ENCODE assay signal across 9 mouse cellular contexts in the genomic region with DNA sequence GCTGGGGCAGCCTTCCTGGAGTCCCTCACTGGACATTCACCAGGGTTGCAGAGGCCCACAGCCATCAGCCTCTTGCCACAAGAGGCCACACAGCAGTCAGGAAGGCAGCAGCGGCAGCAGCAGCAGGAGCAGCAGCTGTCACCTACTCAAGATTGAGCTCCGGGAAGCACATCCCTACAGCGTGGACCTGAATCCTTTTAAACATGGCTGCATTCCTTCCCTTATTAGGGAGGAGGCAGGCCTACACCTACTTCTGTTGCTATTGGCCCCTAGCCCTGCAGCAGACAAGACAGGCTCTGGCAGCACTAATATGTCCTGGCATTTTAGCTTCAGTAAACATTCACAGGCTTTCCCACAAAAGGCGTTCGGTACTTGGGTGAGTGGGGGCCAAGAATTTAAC. TPM values are rescaled to one million over a fixed set of nuclear protein-coding genes. Genes with fewer than 3 reads are reported as not detected.
DNase-seq lines count a peak whose midpoint lies in the region; ATAC-seq and TF ChIP-seq lines count a peak whose summit lies in the region.
"Had no signal": no experiment of that assay in that cellular context is flagged by ENCODE, and none has a peak within 500 bp of the region (broad histone marks: within the 10 kb centered on the region; RNA-seq: fewer than 3 reads in every experiment).

No protein-coding gene starts in this region.

- 43% methylated on average over 5 of the region's 5 CpGs for WGBS in limb, embryonic 15.5 days

- intact Hi-C loops in left cerebral cortex, adult 2 months (cut with DNase I): no loop called here

- H3K4me3 ChIP-seq in left cerebral cortex, adult 2 months: no peak overlapping the region
- H3K4me3 ChIP-seq in limb, embryonic 15.5 days: 0 out of 2 replicates have a peak overlapping the region, but pooled peaks have one; percentile 3

- H3K9ac ChIP-seq in limb, embryonic 15.5 days: no peak overlapping the region

- peak overlapping the region; percentile 64; the same call in 1 of the 2 replicates for H3K27ac ChIP-seq in left cerebral cortex, adult 2 months
- H3K27ac ChIP-seq in limb, embryonic 15.5 days: peak overlapping the region; percentile 75

- TF ChIP-seq CTCF in left cerebral cortex, adult 2 months (IDR thresholded peaks at IDR 0.05): no peak

- peaks cover 40% of the 10 kb centered on the region for H3K4me1 ChIP-seq in limb, embryonic 15.5 days

- ATAC-seq in limb, embryonic 15.5 days (ENCODE audit: insufficient number of reproducible peaks, low FRiP score, low TSS enrichment, low read depth): no peak
- ATAC-seq in erythroblast, adult 5-6 weeks (replicated peaks; ENCODE audit: low FRiP score, poor library complexity, severe bottlenecking): no peak
- ATAC-seq in megakaryocyte, adult 5-6 weeks (ENCODE audit: poor library complexity, severe bottlenecking): no peak

- H3K27me3 ChIP-seq in limb, embryonic 15.5 days: no peaks in the 10 kb centered on the region

- H3K9me3 ChIP-seq in limb, embryonic 15.5 days: no peaks in the 10 kb centered on the region

- no peak overlapping the region for H3K4me2 ChIP-seq in limb, embryonic 15.5 days

- H3K36me3 ChIP-seq in limb, embryonic 15.5 days: peaks cover 65% of the 10 kb centered on the region

- DNase-seq in left cerebral cortex, adult 2 months (ENCODE audit: extremely low spot score in 1 of 2, low spot score in 2 of 2): no peak
- no peak for DNase-seq in left cerebral cortex, adult 8-10 months (ENCODE audit: low spot score in 2 of 2)
- peak; percentile 54 for DNase-seq in R1 (ENCODE audit: low read depth, low spot score)
- peak; percentile 63 for DNase-seq in fat pad, adult 2 months (ENCODE audit: extremely low read depth, low read depth, low spot score)
- DNase-seq in gastrocnemius, postnatal 10 days: no peak
- DNase-seq: adrenal gland, postnatal 36 days had no signal

RNA-seq across cellular contexts. Expression of gene Myl6, which starts 3.7 kb away (rescaled TPM):
- 100 to 1,000 TPM; 555 to 562 TPM for total RNA-seq in left cerebral cortex, adult 2 months (2021)
- total RNA-seq in left cerebral cortex, adult 8-10 months (2022): 100 to 1,000 TPM; 555 to 620 (median 586) TPM
- polyA plus RNA-seq in limb, embryonic 15.5 days (2015; fragmentation: Nextera tagmentation; extraction: Ambion mirVana): 1,269 and 1,341 TPM in 2 replicates
- 100 to 1,000 TPM; 305 to 356 TPM for total RNA-seq in gastrocnemius, postnatal 10 days (2021)
- total RNA-seq in erythroblast, adult 5-6 weeks (2015; ENCODE audit: low replicate concordance): 410 and 475 TPM in 2 replicates
- 558 TPM in 2 replicates for total RNA-seq in erythroblast, adult 5-6 weeks (2017; ENCODE audit: low replicate concordance)
- 1,624 and 1,690 TPM in 2 replicates for total RNA-seq in megakaryocyte, adult 5-6 weeks (2015)
- 1,921 and 2,467 TPM in 2 replicates for total RNA-seq in megakaryocyte, adult 5-6 weeks (2017)

RNA-seq across cellular contexts. Expression of gene Myl6b, which starts 8.3 kb away (rescaled TPM):
- 10 to 100 TPM; 30.7 to 32.9 TPM for total RNA-seq in left cerebral cortex, adult 2 months (2021)
- total RNA-seq in left cerebral cortex, adult 8-10 months (2022): 10 to 100 TPM; 29.9 to 33.3 (median 32.4) TPM
- polyA plus RNA-seq in limb, embryonic 15.5 days (2015; fragmentation: Nextera tagmentation; extraction: Ambion mirVana): 4.7 and 7.4 TPM in 2 replicates
- total RNA-seq in gastrocnemius, postnatal 10 days (2021): 100 to 1,000 TPM in 1 of 2 experiments, 10 to 100 TPM in 1; 68.8 to 101 TPM
- 5.4 TPM in 1 of 2 replicates, not detected in the other for total RNA-seq in erythroblast, adult 5-6 weeks (2015; ENCODE audit: low replicate concordance)
- total RNA-seq in erythroblast, adult 5-6 weeks (2017; ENCODE audit: low replicate concordance): 0.85 TPM in 1 of 2 replicates, not detected in the other
- 3.4 and 5.8 TPM in 2 replicates for total RNA-seq in megakaryocyte, adult 5-6 weeks (2015)
- total RNA-seq in megakaryocyte, adult 5-6 weeks (2017): 0.99 and 2.0 TPM in 2 replicates

RNA-seq across cellular contexts. Expression of gene Smarcc2, which starts 31.2 kb away (rescaled TPM):
- 100 to 1,000 TPM; 253 to 254 TPM for total RNA-seq in left cerebral cortex, adult 2 months (2021)
- 100 to 1,000 TPM; 262 to 275 (median 268) TPM for total RNA-seq in left cerebral cortex, adult 8-10 months (2022)
- polyA plus RNA-seq in limb, embryonic 15.5 days (2015; fragmentation: Nextera tagmentation; extraction: Ambion mirVana): 80.7 and 84.4 TPM in 2 replicates
- total RNA-seq in gastrocnemius, postnatal 10 days (2021): 10 to 100 TPM; 47.0 to 62.8 TPM
- 22.1 and 31.6 TPM in 2 replicates for total RNA-seq in erythroblast, adult 5-6 weeks (2015; ENCODE audit: low replicate concordance)
- total RNA-seq in erythroblast, adult 5-6 weeks (2017; ENCODE audit: low replicate concordance): 29.0 and 34.7 TPM in 2 replicates
- 73.1 and 82.3 TPM in 2 replicates for total RNA-seq in megakaryocyte, adult 5-6 weeks (2015)
- total RNA-seq in megakaryocyte, adult 5-6 weeks (2017): 63.1 and 78.4 TPM in 2 replicates

RNA-seq across cellular contexts. Expression of gene Esyt1, which starts 35.4 kb away (rescaled TPM):
- 10 to 100 TPM; 10.2 to 10.4 TPM for total RNA-seq in left cerebral cortex, adult 2 months (2021)
- total RNA-seq in left cerebral cortex, adult 8-10 months (2022): 10 to 100 TPM; 11.9 to 13.7 (median 12.8) TPM
- polyA plus RNA-seq in limb, embryonic 15.5 days (2015; fragmentation: Nextera tagmentation; extraction: Ambion mirVana): 42.8 and 44.9 TPM in 2 replicates
- total RNA-seq in gastrocnemius, postnatal 10 days (2021): 10 to 100 TPM; 22.5 to 30.4 TPM
- 15.2 and 16.9 TPM in 2 replicates for total RNA-seq in erythroblast, adult 5-6 weeks (2015; ENCODE audit: low replicate concordance)
- 24.8 and 27.9 TPM in 2 replicates for total RNA-seq in erythroblast, adult 5-6 weeks (2017; ENCODE audit: low replicate concordance)
- 125 and 127 TPM in 2 replicates for total RNA-seq in megakaryocyte, adult 5-6 weeks (2015)
- total RNA-seq in megakaryocyte, adult 5-6 weeks (2017): 266 and 267 TPM in 2 replicates

RNA-seq across cellular contexts. Expression of gene Zc3h10, which starts 57.3 kb away (rescaled TPM):
- 10 to 100 TPM; 12.4 to 15.7 TPM for total RNA-seq in left cerebral cortex, adult 2 months (2021)
- total RNA-seq in left cerebral cortex, adult 8-10 months (2022): 10 to 100 TPM; 11.7 to 16.1 (median 14.8) TPM
- 13.2 and 15.4 TPM in 2 replicates for polyA plus RNA-seq in limb, embryonic 15.5 days (2015; fragmentation: Nextera tagmentation; extraction: Ambion mirVana)
- total RNA-seq in gastrocnemius, postnatal 10 days (2021): 1 to 10 TPM; 5.2 to 6.3 TPM
- total RNA-seq in erythroblast, adult 5-6 weeks (2015; ENCODE audit: low replicate concordance): 0.19 and 0.63 TPM in 2 replicates
- 2.8 and 3.2 TPM in 2 replicates for total RNA-seq in erythroblast, adult 5-6 weeks (2017; ENCODE audit: low replicate concordance)
- 6.0 and 8.1 TPM in 2 replicates for total RNA-seq in megakaryocyte, adult 5-6 weeks (2015)
- 12.9 and 14.5 TPM in 2 replicates for total RNA-seq in megakaryocyte, adult 5-6 weeks (2017)

Comparison
In these comparisons a context has a peak if more than half of its experiments do, and no peak if none do; other contexts are left out.
1. DNase-seq: peak in R1 (single experiment) and fat pad, adult 2 months (single experiment); none in left cerebral cortex, adult 2 months (0 of 2), left cerebral cortex, adult 8-10 months (0 of 2) and gastrocnemius, postnatal 10 days (single experiment).
2. RNA of gene Myl6b, which starts 8.3 kb away (total RNA-seq): 68.8 to 101 TPM in gastrocnemius, postnatal 10 days, 30.7 to 32.9 TPM in left cerebral cortex, adult 2 months and 29.9 to 33.3 TPM in left cerebral cortex, adult 8-10 months; 0.99 to 5.8 TPM in megakaryocyte, adult 5-6 weeks and 0.85 to 5.4 TPM in erythroblast, adult 5-6 weeks; every median in the first group is over 4 times any median in the second.